Mouse (Mus musculus): ENCODE measurements around the gene Tceanc. TPM values are rescaled to one million over a fixed set of nuclear protein-coding genes. Genes with fewer than 3 reads are reported as not detected.
"Not testable (repeated sequence)": the region's sequence is repeated elsewhere in the genome, so short reads cannot be mapped to it uniquely, and the experiment has no call there.

The Tceanc gene
- total and polyA plus RNA-seq, 3 experiments: 0.91 to 19.1 (median 12.6) TPM

GRCm38 (mm10) chrX:166520782-166521181, 2.4 kb upstream of the Tceanc start:
- Histone ChIP-seq H3K27me3 (ENCODE audit: insufficient read depth, low read length) (no peaks in the 10 kb centered on the region), H3K9me3 (replicated peaks) (no peaks in the 10 kb centered on the region), H3K4me1 (ENCODE audit: insufficient read depth, low read depth, low read length) (no peaks in the 10 kb centered on the region), H3K36me3 (replicated peaks) (no peaks in the 10 kb centered on the region), H3K4me3 (ENCODE audit: low read depth, low read length) (no peak overlapping the region)
- no peak for DNase-seq (ENCODE audit: low spot score)
- no peak for TF ChIP-seq POLR2AphosphoS5 (IDR thresholded peaks at IDR 0.05; ENCODE audit: insufficient replicate concordance, low read depth, low read length)
- TF ChIP-seq GATA2 (IDR thresholded peaks at IDR 0.05; ENCODE audit: borderline replicate concordance, low read depth, low read length): no peak
- no peak for TF ChIP-seq CTCF (IDR thresholded peaks at IDR 0.05; ENCODE audit: low read depth, low read length)
- no peak for TF ChIP-seq TAL1 (conservative IDR thresholded peaks at IDR 0.05; ENCODE audit: low read depth, low read length)
- no peak for TF ChIP-seq GATA1 (IDR thresholded peaks at IDR 0.05; ENCODE audit: borderline replicate concordance, low read length)
- no peak for ATAC-seq (ENCODE audit: extremely low read depth, insufficient number of reproducible peaks, low FRiP score, poor library complexity, severe bottlenecking)

- no peak for TF ChIP-seq CTCF (IDR thresholded peaks at IDR 0.05; ENCODE audit: low read depth, low read length)
- no peak for TF ChIP-seq GATA1 (IDR thresholded peaks at IDR 0.05; ENCODE audit: borderline replicate concordance, low read length)
- TF ChIP-seq TAL1 (conservative IDR thresholded peaks at IDR 0.05; ENCODE audit: low read depth, low read length): no peak
- no peak for TF ChIP-seq POLR2AphosphoS5 (IDR thresholded peaks at IDR 0.05; ENCODE audit: insufficient replicate concordance, low read depth, low read length)
- no peak for TF ChIP-seq GATA2 (IDR thresholded peaks at IDR 0.05; ENCODE audit: borderline replicate concordance, low read depth, low read length)
- ATAC-seq (ENCODE audit: extremely low read depth, insufficient number of reproducible peaks, low FRiP score, poor library complexity, severe bottlenecking): no peak
These were observed 1.7 kb downstream of the Tceanc start for GRCm38 (mm10) chrX:166516631-166517030.

GRCm38 (mm10) chrX:166515923-166516322, 2.4 kb downstream of the Tceanc start:
- TF ChIP-seq GATA2 (IDR thresholded peaks at IDR 0.05; ENCODE audit: borderline replicate concordance, low read depth, low read length) (no peak), POLR2AphosphoS5 (IDR thresholded peaks at IDR 0.05; ENCODE audit: insufficient replicate concordance, low read depth, low read length) (no peak)
- Histone ChIP-seq H3K4me1 (ENCODE audit: insufficient read depth, low read depth, low read length) (peaks cover 21% of the 10 kb centered on the region), H3K9me3 (replicated peaks) (no peaks in the 10 kb centered on the region), H3K27me3 (ENCODE audit: insufficient read depth, low read length) (no peaks in the 10 kb centered on the region), H3K36me3 (replicated peaks) (no peaks in the 10 kb centered on the region), H3K4me3 (ENCODE audit: low read depth, low read length) (no peak overlapping the region)
- DNase-seq (ENCODE audit: low spot score) (no peak), ATAC-seq (ENCODE audit: extremely low read depth, insufficient number of reproducible peaks, low FRiP score, poor library complexity, severe bottlenecking) (no peak)

More at GRCm38 (mm10) chrX:166516631-166517030, 1.7 kb downstream of the Tceanc start:
- Histone ChIP-seq H3K27me3 (ENCODE audit: insufficient read depth, low read length) (no peaks in the 10 kb centered on the region), H3K36me3 (replicated peaks) (no peaks in the 10 kb centered on the region), H3K4me1 (ENCODE audit: insufficient read depth, low read depth, low read length) (peaks cover 18% of the 10 kb centered on the region), H3K9me3 (replicated peaks) (no peaks in the 10 kb centered on the region), H3K4me3 (ENCODE audit: low read depth, low read length) (no peak overlapping the region)
- no peak for DNase-seq (ENCODE audit: low spot score)

GRCm38 (mm10) chrX:166514035-166514434, 4.3 kb downstream of the Tceanc start:
- not testable (repeated sequence) for H3K36me3 ChIP-seq (replicated peaks); ATAC-seq (ENCODE audit: extremely low read depth, insufficient number of reproducible peaks, low FRiP score, poor library complexity, severe bottlenecking); DNase-seq (ENCODE audit: low spot score); H3K27me3 ChIP-seq (ENCODE audit: insufficient read depth, low read length); H3K9me3 ChIP-seq (replicated peaks); H3K4me3 ChIP-seq (ENCODE audit: low read depth, low read length)
- H3K4me1 ChIP-seq (ENCODE audit: insufficient read depth, low read depth, low read length): peaks cover 21% of the 10 kb centered on the region

- peaks cover 26% of the 10 kb centered on the region for H3K4me1 ChIP-seq (ENCODE audit: insufficient read depth, low read depth, low read length)
- ATAC-seq (ENCODE audit: extremely low read depth, insufficient number of reproducible peaks, low FRiP score, poor library complexity, severe bottlenecking) (peak; percentile 55), DNase-seq (ENCODE audit: low spot score) (no peak)
- peaks cover 10% of the 10 kb centered on the region for H3K36me3 ChIP-seq (replicated peaks)
- no peak overlapping the region for H3K4me3 ChIP-seq (ENCODE audit: low read depth, low read length)
- no peak for TF ChIP-seq CTCF (IDR thresholded peaks at IDR 0.05; ENCODE audit: low read depth, low read length)
- TF ChIP-seq POLR2AphosphoS5 (IDR thresholded peaks at IDR 0.05; ENCODE audit: insufficient replicate concordance, low read depth, low read length): no peak
- TF ChIP-seq GATA2 (IDR thresholded peaks at IDR 0.05; ENCODE audit: borderline replicate concordance, low read depth, low read length): no peak
- TF ChIP-seq TAL1 (conservative IDR thresholded peaks at IDR 0.05; ENCODE audit: low read depth, low read length): no peak
- TF ChIP-seq GATA1 (IDR thresholded peaks at IDR 0.05; ENCODE audit: borderline replicate concordance, low read length): no peak
- no peaks in the 10 kb centered on the region for H3K27me3 ChIP-seq (ENCODE audit: insufficient read depth, low read length)
- no peaks in the 10 kb centered on the region for H3K9me3 ChIP-seq (replicated peaks)
These were observed 6.3 kb downstream of the Tceanc start for GRCm38 (mm10) chrX:166512071-166512470.

- TF ChIP-seq GATA1 (IDR thresholded peaks at IDR 0.05; ENCODE audit: borderline replicate concordance, low read length): no peak
- no peak for TF ChIP-seq GATA2 (IDR thresholded peaks at IDR 0.05; ENCODE audit: borderline replicate concordance, low read depth, low read length)
- TF ChIP-seq POLR2AphosphoS5 (IDR thresholded peaks at IDR 0.05; ENCODE audit: insufficient replicate concordance, low read depth, low read length): no peak
- no peak for TF ChIP-seq CTCF (IDR thresholded peaks at IDR 0.05; ENCODE audit: low read depth, low read length)
- no peak for TF ChIP-seq TAL1 (conservative IDR thresholded peaks at IDR 0.05; ENCODE audit: low read depth, low read length)
- peaks cover 10% of the 10 kb centered on the region for H3K36me3 ChIP-seq (replicated peaks)
- DNase-seq (ENCODE audit: low spot score) (no peak), ATAC-seq (ENCODE audit: extremely low read depth, insufficient number of reproducible peaks, low FRiP score, poor library complexity, severe bottlenecking) (no peak)
- H3K4me3 ChIP-seq (ENCODE audit: low read depth, low read length): no peak overlapping the region
- no peaks in the 10 kb centered on the region for H3K9me3 ChIP-seq (replicated peaks)
- peaks cover 26% of the 10 kb centered on the region for H3K4me1 ChIP-seq (ENCODE audit: insufficient read depth, low read depth, low read length)
- H3K27me3 ChIP-seq (ENCODE audit: insufficient read depth, low read length): no peaks in the 10 kb centered on the region
These were observed 7.3 kb downstream of the Tceanc start for GRCm38 (mm10) chrX:166511107-166511506.
